Mouse (Mus musculus): ENCODE results near the gene Nudt19. TPM values are rescaled to one million over a fixed set of nuclear protein-coding genes. Genes with fewer than 3 reads are reported as not detected.
"Not testable (repeated sequence)": the region's sequence is repeated elsewhere in the genome, so short reads cannot be mapped to it uniquely, and the experiment has no call there.

Nudt19 gene
- polyA plus RNA-seq, 1 experiment = 32.0 TPM

- DNase-seq (ENCODE audit: low read depth) = not testable (repeated sequence)
Measured at GRCm38 (mm10) chr7:35565965-35566364, 9.9 kb upstream of the Nudt19 start.

- DNase-seq (ENCODE audit: low read depth) = not testable (repeated sequence)
Measured at GRCm38 (mm10) chr7:35564872-35565271, 8.8 kb upstream of the Nudt19 start.

- no peak for DNase-seq (ENCODE audit: low read depth)
Measured at GRCm38 (mm10) chr7:35564067-35564865, 8.2 kb upstream of the Nudt19 start.

- no peak for DNase-seq (ENCODE audit: low read depth)
Measured at GRCm38 (mm10) chr7:35563071-35563470, 7.0 kb upstream of the Nudt19 start.

- DNase-seq (ENCODE audit: low read depth) = no peak
Measured at GRCm38 (mm10) chr7:35559838-35560237, 3.7 kb upstream of the Nudt19 start.

- DNase-seq (ENCODE audit: low read depth) = no peak
Measured at GRCm38 (mm10) chr7:35558681-35559080, 2.6 kb upstream of the Nudt19 start.

- DNase-seq (ENCODE audit: low read depth) = no peak
Measured at GRCm38 (mm10) chr7:35557577-35557976, 1.5 kb upstream of the Nudt19 start.

- no peak for DNase-seq (ENCODE audit: low read depth)
Measured at GRCm38 (mm10) chr7:35556905-35557304, 801 bp upstream of the Nudt19 start.

- no peak for DNase-seq (ENCODE audit: low read depth)
Measured at GRCm38 (mm10) chr7:35555224-35556204, 590 bp downstream of the Nudt19 start.

GRCm38 (mm10) chr7:35554605-35555175 lies 1.4 kb downstream of the Nudt19 start:
- DNase-seq (ENCODE audit: low read depth) = no peak

- no peak for DNase-seq (ENCODE audit: low read depth)
Measured at GRCm38 (mm10) chr7:35553751-35554604, 2.1 kb downstream of the Nudt19 start.

GRCm38 (mm10) chr7:35545881-35546280 lies 10.2 kb downstream of the Nudt19 start:
- DNase-seq (ENCODE audit: low read depth) = no peak

- no peak for DNase-seq (ENCODE audit: low read depth)
Measured at GRCm38 (mm10) chr7:35537562-35537961, 18.5 kb downstream of the Nudt19 start, which contains the start of gene Tdrd12. Gene Tdrd12 (minus strand): TSS chr7:35537745.

- no peak for DNase-seq (ENCODE audit: low read depth)
Measured at GRCm38 (mm10) chr7:35535750-35536512, 20.2 kb downstream of the Nudt19 start.

GRCm38 (mm10) chr7:35530544-35530943 lies 25.6 kb downstream of the Nudt19 start:
- DNase-seq (ENCODE audit: low read depth) = not testable (repeated sequence)

- no peak for DNase-seq (ENCODE audit: low read depth)
Measured at GRCm38 (mm10) chr7:35530026-35530425, 26.1 kb downstream of the Nudt19 start.

- no peak for DNase-seq (ENCODE audit: low read depth)
Measured at GRCm38 (mm10) chr7:35526795-35527194, 29.3 kb downstream of the Nudt19 start.

- DNase-seq (ENCODE audit: low read depth) = no peak
Measured at GRCm38 (mm10) chr7:35501995-35502394, 54.1 kb downstream of the Nudt19 start.

- no peak for DNase-seq (ENCODE audit: low read depth)
Measured at GRCm38 (mm10) chr7:35497516-35497915, 58.6 kb downstream of the Nudt19 start.

Data from gonadal fat pad, adult 2 months (tissue).